Mouse (Mus musculus): Measurements from ENCODE around the gene Gm10662. TPM values are rescaled to one million over a fixed set of nuclear protein-coding genes. Genes with fewer than 3 reads are reported as not detected.
"Not testable (repeated sequence)": the region's sequence is repeated elsewhere in the genome, so short reads cannot be mapped to it uniquely, and the experiment has no call there.

Gene Gm10662
- total RNA-seq (2021) (not detected), polyA plus RNA-seq (2012; rRNA removed) (not detected in 2 replicates)
- long read RNA-seq = 0 reads

DNA sequence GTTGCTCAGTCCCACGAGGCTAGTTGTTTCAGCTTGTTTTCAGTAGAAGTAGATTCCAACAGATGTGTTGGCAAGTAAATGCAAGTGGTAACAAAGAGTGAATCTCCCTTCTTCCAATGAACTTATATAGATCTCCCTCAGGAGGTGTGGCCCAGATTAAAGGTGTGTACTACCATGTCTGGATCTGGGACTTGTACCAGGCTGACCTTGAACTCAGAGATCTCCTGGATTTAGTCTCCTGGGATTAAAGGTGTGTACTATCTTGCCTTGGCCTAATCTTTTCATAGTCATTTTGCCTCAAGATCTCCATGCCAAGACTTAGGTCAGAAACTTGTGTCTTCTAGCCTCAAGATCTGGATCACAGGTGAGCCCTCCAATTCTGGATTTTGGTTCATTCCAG lies at the start of gene Gm10662:
Gene Gm10662 (minus strand): TSS at position 101 of the 400 bp plus-strand sequence.
- not testable (repeated sequence) for DNase-seq

DNA sequence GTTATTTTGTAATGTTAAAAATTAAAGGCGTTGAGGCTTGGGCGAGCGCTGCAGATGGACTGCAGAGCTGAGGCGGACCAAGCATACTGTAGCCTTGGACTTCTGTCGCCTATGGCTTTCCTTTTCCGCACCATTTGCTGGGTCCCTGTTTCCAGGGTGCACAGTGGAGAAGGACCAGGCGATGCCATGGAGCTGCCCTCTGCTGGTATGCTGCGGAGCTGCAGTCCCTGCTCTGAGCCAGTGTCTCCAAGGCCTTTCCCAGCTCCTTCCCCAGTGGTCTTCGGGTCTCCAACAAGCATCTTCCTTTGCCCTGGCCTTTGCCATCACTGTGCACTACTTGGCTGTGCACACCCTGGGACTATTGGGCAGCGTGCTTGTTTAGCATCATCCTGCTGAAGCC lies 19.2 kb upstream of the Gm10662 start:
- DNase-seq = not testable (repeated sequence)

Other genes starting within 250 kb of the Gm10662 start
- gene Gm4214, start 159.8 kb downstream of the Gm10662 start, total RNA-seq (2021) = not detected
- gene Gm4214, start 159.8 kb downstream of the Gm10662 start, polyA plus RNA-seq (2012; rRNA removed) = not detected in 2 replicates
- gene Gm4216, start 124.6 kb downstream of the Gm10662 start, total RNA-seq (2021) = not detected
- not detected in 2 replicates for gene Gm4216, start 124.6 kb downstream of the Gm10662 start, polyA plus RNA-seq (2012; rRNA removed)
- not detected for gene Vmn1r163, start 88.9 kb downstream of the Gm10662 start, total RNA-seq (2021)
- gene Vmn1r163, start 88.9 kb downstream of the Gm10662 start, polyA plus RNA-seq (2012; rRNA removed) = not detected in 2 replicates
- not detected for gene Gm8720, start 77.0 kb downstream of the Gm10662 start, total RNA-seq (2021)
- gene Gm8720, start 77.0 kb downstream of the Gm10662 start, polyA plus RNA-seq (2012; rRNA removed) = not detected in 2 replicates
- gene Vmn1r165, start 72.9 kb upstream of the Gm10662 start, total RNA-seq (2021) = not detected
- not detected in 2 replicates for gene Vmn1r165, start 72.9 kb upstream of the Gm10662 start, polyA plus RNA-seq (2012; rRNA removed)
- not detected for gene Vmn1r166, start 107.2 kb upstream of the Gm10662 start, total RNA-seq (2021)
- not detected in 2 replicates for gene Vmn1r166, start 107.2 kb upstream of the Gm10662 start, polyA plus RNA-seq (2012; rRNA removed)
- not detected for gene Gm6902, start 134.4 kb upstream of the Gm10662 start, total RNA-seq (2021)
- not detected in 2 replicates for gene Gm6902, start 134.4 kb upstream of the Gm10662 start, polyA plus RNA-seq (2012; rRNA removed)
- not detected for gene Nlrp4e, start 156.7 kb upstream of the Gm10662 start, total RNA-seq (2021)
- not detected in 2 replicates for gene Nlrp4e, start 156.7 kb upstream of the Gm10662 start, polyA plus RNA-seq (2012; rRNA removed)
- gene Nlrp5, start 241.4 kb upstream of the Gm10662 start, total RNA-seq (2021) = not detected
- not detected in 2 replicates for gene Nlrp5, start 241.4 kb upstream of the Gm10662 start, polyA plus RNA-seq (2012; rRNA removed)